Mouse (Mus musculus): ENCODE results near the gene Ablim1. TPM values are rescaled to one million over a fixed set of nuclear protein-coding genes. Genes with fewer than 3 reads are reported as not detected.
A peak's percentile ranks its signal among the peaks of the same experiment; 100 is the strongest.

Ablim1 gene
- polyA plus RNA-seq, 3 experiments from 2014 or later: 240 to 284 (median 264) TPM

DNA sequence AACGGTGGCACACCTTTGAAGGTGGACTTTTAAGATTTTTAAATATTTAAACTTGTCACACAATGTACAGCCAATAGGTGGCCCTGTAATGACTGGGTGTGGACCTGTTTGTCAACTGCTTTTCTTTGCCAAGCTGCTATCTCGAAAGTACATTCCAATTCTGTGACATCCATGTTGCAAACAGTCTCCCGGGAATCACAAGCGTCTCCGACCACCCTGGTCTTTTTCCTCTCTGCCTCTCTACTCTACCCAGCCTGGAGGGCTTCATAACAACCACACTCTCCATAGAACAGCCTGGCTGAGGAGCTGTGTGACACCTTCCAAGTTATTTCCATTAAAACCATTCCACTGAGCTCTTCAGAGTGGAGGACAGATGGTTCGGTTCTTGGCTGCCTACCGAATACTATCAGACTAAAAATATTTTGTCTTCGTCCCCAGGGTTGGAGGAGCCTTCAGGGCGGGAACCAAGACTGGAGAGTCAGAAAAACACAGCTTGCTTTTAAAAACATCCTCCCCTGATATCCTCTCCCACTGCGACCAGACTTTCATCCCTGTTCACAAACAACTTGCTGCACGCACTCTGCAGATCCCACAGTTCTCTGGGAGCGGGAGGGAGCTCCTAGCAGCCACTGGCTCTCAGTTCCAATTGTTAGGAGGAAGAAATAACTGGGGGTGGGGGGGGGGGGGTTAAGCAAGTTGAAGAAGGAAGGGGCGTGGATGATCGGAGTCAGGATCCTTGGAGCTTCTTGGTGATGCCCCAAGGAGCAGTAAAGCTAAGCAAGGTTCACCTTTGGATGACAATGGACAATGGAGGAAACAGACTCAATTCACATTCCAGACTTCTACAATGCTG, 216.3 kb downstream of the Ablim1 start:
- ATAC-seq: no peak

GRCm38 (mm10) chr19:57095340-57095739, 219.4 kb downstream of the Ablim1 start:
- peak; percentile 74 for ATAC-seq

GRCm38 (mm10) chr19:57093698-57094004, 221.1 kb downstream of the Ablim1 start:
- peak; percentile 53 for ATAC-seq

DNA sequence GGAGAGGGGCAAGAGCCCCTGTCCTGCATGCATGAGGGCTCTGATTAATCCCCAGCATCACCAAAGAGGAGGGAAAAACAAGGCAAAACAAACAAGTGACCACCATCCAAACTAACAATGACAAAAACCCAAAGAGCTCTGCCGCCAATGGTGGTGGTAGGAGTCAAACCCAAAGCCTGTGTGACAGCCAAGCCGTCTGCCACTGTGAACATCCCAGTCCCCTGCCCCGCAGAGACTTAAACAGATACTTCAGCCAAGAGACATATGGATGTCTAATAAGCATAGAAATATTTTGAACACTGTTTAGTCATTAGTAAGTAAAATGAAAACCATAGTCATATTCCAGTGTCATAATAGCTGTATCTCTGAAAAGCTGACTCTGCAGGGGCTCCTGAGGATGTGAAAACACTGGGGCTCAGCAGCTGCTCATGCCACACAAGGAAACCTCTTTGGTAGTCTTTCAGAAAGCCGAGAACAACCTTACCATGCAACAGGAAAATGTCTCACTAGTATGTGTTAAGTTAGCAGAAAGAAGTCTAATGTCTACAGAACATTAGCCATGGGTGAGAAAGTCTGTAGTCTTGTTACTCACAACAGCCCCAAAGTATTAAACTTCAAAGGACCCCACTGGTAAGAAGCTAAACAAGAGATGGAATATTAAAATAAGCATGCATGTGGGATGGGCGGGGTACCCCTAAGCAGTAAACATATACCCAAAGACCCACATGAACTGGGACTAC, 221.6 kb downstream of the Ablim1 start:
- peak; percentile 10 for ATAC-seq

DNA sequence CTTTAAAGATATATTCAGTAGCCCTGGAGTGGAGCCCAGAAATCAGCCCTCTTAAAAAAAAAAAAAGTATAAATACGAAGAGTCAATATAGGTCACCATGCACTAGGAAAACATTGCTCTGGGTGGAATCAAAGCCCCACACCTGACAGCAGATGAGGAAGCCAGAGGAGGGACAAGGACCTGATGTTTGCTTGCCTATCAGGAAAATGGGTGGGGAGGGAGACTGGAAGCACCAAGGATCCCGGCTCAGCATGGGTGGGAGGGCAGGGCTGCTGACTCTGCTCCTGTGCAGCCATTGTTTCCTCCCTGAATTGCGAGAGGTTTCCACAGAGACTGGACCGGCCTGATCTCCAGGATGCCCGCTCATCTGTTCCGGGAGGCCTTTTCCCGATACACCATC, 223.4 kb downstream of the Ablim1 start:
- ATAC-seq: no peak

GRCm38 (mm10) chr19:57088804-57089369, 225.8 kb downstream of the Ablim1 start:
- peak; percentile 29 for ATAC-seq

GRCm38 (mm10) chr19:57084520-57085166, 230.1 kb downstream of the Ablim1 start:
- no peak for ATAC-seq

- no peak for ATAC-seq
Measured at GRCm38 (mm10) chr19:57083887-57084286, 230.8 kb downstream of the Ablim1 start.

GRCm38 (mm10) chr19:57083183-57083555, 231.6 kb downstream of the Ablim1 start:
- ATAC-seq: peak; percentile 15

DNA sequence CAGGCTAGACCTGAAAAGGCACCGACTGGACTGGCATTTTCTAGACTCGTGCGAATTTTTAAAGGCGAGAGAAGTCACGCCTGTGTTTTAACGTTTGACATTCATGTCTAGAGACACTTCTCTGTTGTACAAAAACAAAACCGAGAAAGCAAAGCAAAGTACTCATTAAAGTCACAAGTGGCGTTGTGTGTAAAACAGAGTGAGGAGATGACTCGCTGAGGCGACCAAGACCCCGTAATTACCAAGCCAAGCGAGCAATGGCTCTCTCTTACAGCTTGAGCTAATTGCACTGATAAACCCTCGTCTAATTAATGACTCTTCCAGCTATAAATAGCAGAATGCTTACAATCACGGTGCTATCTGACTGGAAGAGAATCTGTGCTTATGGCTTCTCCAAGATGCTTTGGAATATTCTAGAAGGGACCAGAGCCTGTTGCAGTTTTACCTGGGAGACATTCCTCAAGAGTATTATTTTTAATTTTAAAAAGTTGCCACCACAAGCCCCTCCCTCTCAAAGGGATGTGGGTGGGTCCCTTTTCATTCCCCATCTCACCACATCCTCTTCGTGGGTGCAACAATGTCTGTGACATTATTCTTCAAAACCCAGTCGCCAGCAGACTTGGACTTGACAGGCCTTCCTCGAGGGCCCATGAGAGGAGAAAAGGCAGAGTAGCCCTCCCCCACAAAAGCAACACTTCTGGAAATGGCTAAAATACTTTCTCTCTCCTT, 232.1 kb downstream of the Ablim1 start:
- peak; percentile 92 for ATAC-seq

- ATAC-seq: no peak
Measured at GRCm38 (mm10) chr19:57081536-57081935, 233.2 kb downstream of the Ablim1 start.

- ATAC-seq: no peak
Measured at GRCm38 (mm10) chr19:57079606-57079981, 235.1 kb downstream of the Ablim1 start.

DNA sequence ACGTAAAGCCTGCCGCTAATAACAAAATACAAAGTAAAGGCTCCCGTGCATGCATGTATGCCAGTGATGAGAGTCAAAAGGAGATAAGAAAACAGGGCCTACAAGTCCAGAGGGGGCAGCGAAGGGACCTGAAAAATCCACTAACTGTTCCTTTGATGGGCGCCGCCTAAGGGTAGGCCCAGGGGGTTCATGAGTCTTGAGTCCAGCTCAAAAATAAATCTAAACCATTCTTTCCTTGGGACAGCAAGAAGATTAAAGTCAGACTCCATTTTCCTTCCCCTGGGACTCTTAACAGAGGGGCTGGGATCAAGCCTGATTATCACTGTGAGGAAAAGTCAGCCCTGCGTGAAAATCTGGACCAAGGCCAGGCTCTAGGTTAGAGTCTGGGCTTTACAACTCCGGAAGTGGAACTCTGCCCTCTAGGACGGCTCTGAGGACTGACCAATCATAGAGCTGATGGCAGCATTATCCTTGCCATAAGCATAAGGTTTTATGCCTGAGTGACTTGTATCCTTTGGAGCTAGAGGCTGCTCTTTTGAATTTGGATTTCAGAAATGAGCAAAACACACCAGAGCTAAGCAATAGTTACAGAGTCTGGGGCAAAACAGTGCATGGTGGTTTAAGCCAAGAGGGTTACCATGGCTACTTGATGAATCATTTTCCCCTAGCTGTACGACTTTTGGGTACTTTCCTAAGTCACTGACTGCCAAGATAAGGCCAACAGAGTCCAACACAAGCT, 235.7 kb downstream of the Ablim1 start:
- peak; percentile 60 for ATAC-seq

GRCm38 (mm10) chr19:57077826-57078699, 236.7 kb downstream of the Ablim1 start:
- ATAC-seq: no peak

GRCm38 (mm10) chr19:57073450-57073849, 241.3 kb downstream of the Ablim1 start:
- peak; percentile 35 for ATAC-seq

GRCm38 (mm10) chr19:57072756-57073155, 242.0 kb downstream of the Ablim1 start:
- peak; percentile 77 for ATAC-seq

GRCm38 (mm10) chr19:57067108-57067613, 247.6 kb downstream of the Ablim1 start:
- ATAC-seq: no peak

DNA sequence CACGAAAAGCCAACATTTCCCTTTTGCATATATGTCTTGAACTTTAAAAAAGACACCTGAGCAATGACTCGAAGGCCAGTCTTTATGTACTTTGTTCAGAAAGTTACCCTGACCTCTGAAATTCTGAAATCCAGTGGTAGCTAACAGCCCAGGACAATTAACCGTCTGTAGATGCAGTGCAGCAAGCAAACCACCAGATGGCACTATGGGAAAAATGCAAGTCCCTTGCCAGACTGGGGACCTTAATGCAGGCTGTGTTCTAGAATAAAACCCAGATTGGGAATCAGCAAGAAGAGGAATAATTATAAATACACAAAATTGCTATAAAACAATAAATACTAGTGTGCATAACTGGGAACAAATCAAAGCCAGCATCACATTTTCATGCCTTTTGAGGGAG, 248.4 kb downstream of the Ablim1 start:
- peak; percentile 69 for ATAC-seq

- ATAC-seq: no peak
Measured at GRCm38 (mm10) chr19:57062746-57063145, 252.0 kb downstream of the Ablim1 start.

- ATAC-seq: no peak
Measured at GRCm38 (mm10) chr19:57059018-57059580, 255.6 kb downstream of the Ablim1 start.

All from inflammation-experienced regulatory T-cells, adult 6 months (primary cell).